Mouse (Mus musculus): ENCODE results near the gene Rora.

- TF ChIP-seq CTCF (IDR thresholded peaks at IDR 0.05; ENCODE audit: control insufficient read depth, insufficient read depth, low read length), result no peak
- no peak for TF ChIP-seq POLR2A (IDR thresholded peaks at IDR 0.05; ENCODE audit: borderline replicate concordance, control insufficient read depth, low read depth, low read length)
Observed at GRCm38 (mm10) chr9:69371046-69371724, 717.6 kb downstream of the Rora start.
